Mouse (Mus musculus): ENCODE results near the gene Trim80. TPM values are rescaled to one million over a fixed set of nuclear protein-coding genes. Genes with fewer than 3 reads are reported as not detected.
"Not testable (repeated sequence)": the region's sequence is repeated elsewhere in the genome, so short reads cannot be mapped to it uniquely, and the experiment has no call there.

Gene Trim80
- polyA plus RNA-seq, 1 experiment from 2014 or later = not detected

GRCm38 (mm10) chr11:115460976-115461375 lies 20.6 kb downstream of the Trim80 start:
- DNase-seq (ENCODE audit: low read depth, low spot score) (no peak), ATAC-seq (no peak)
- CTCF ChIA-PET = interaction anchor here (1.0 kb wide), 1 partner anchor 35 kb away, joined by 3 read pairs; no protein-coding TSS in a partner anchor
- in situ Hi-C loops (cut with MboI; ENCODE audit: low pct_unique_long_range_greater_than_20kb) = no loop called here
- no peaks in the 10 kb centered on the region for H3K27me3 ChIP-seq
- TF ChIP-seq CTCF (IDR thresholded peaks at IDR 0.05) = no peak
- POLR2A ChIA-PET = interaction anchor here (0.8 kb wide), 1 partner anchor 53 kb away, joined by 3 read pairs; the partner anchor contains the start of gene Jpt1

DNA sequence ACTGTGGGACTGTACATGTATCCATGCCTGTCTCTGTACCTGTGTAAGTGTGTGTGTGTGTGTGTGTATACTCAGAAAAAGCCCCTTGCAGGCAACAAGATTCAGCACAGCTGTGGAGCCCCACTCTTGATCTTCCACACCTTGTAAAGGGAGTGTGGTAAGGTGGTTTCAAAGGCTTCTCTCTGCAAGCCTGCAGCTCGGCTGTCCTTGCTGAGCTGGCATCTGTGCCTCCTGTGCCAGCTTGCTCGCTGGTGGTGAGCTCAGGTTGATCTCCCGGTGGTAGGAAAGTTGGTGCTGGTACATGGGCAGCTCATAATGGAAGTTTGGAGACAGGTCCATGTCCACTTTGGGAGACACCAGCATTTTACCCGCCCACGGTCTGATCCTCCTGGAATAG lies 21.5 kb downstream of the Trim80 start:
- CTCF ChIA-PET = interaction anchor here (1.5 kb wide), 1 partner anchor 35 kb away, joined by 3 read pairs; no protein-coding TSS in a partner anchor
- TF ChIP-seq CTCF (IDR thresholded peaks at IDR 0.05) = no peak
- POLR2A ChIA-PET = no interaction called here
- in situ Hi-C loops (cut with MboI; ENCODE audit: low pct_unique_long_range_greater_than_20kb) = no loop called here
- no peaks in the 10 kb centered on the region for H3K27me3 ChIP-seq
- DNase-seq (ENCODE audit: low read depth, low spot score) (no peak), ATAC-seq (no peak)

DNA sequence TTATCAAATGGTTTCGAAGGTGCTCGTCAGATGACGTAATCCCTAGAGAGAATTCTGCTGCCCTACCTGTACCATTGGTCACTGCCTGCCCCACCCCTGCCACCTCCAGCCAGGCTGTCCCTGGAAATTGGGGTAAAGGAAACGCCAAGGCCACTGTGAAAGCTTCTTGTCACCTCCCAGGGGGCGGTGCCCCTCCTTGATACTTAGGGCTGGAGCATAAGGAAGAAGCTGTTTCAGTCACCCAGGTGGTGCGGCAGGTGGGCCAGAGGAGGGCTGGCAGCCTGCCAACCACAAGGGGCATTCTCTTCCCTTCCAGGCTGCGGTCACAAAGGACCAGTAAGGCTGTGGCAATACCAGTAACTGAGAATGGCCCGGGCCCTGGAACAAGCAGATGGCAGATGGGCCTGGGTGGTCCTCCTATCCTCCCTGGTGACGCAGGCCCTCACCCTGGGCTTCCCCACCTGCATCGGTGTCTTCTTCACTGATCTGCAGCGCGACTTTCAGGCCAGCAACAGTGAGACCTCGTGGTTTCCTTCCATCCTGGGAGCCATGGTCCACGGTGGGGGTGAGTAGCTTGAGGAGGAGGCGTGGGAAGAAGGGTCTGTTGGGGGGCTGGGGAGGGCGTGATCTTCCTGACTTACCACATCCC lies 22.0 kb downstream of the Trim80 start, which contains the start of gene Slc16a5:
Gene Slc16a5 (plus strand): TSS at position 232 of the 649 bp plus-strand sequence.
- no peak for DNase-seq (ENCODE audit: low read depth, low spot score)
- ATAC-seq = no peak
- in situ Hi-C loops (cut with MboI; ENCODE audit: low pct_unique_long_range_greater_than_20kb) = no loop called here
- CTCF ChIA-PET = interaction anchor here (1.1 to 1.5 kb wide), 2 partner anchors 36 to 104 kb away, joined by 3 read pairs; no protein-coding TSS in a partner anchor
- POLR2A ChIA-PET = no interaction called here
- no peaks in the 10 kb centered on the region for H3K27me3 ChIP-seq
- TF ChIP-seq CTCF (IDR thresholded peaks at IDR 0.05) = no peak

GRCm38 (mm10) chr11:115463397-115463796 lies 23.1 kb downstream of the Trim80 start:
- in situ Hi-C loops (cut with MboI; ENCODE audit: low pct_unique_long_range_greater_than_20kb) = no loop called here
- no peaks in the 10 kb centered on the region for H3K27me3 ChIP-seq
- CTCF ChIA-PET = interaction anchor here (1.1 kb wide), 1 partner anchor 105 kb away, joined by 3 read pairs; no protein-coding TSS in a partner anchor
- TF ChIP-seq CTCF (IDR thresholded peaks at IDR 0.05) = no peak
- ATAC-seq = no peak
- no peak for DNase-seq (ENCODE audit: low read depth, low spot score)
- POLR2A ChIA-PET = no interaction called here

- ChIA-PET CTCF (no interaction called here), POLR2A (no interaction called here)
- no peak for ATAC-seq
- no peak for TF ChIP-seq CTCF (IDR thresholded peaks at IDR 0.05)
- H3K27me3 ChIP-seq = no peaks in the 10 kb centered on the region
- no peak for DNase-seq (ENCODE audit: low read depth, low spot score)
- in situ Hi-C loops (cut with MboI; ENCODE audit: low pct_unique_long_range_greater_than_20kb) = no loop called here
These were observed 24.5 kb downstream of the Trim80 start for GRCm38 (mm10) chr11:115464851-115465250.

- ATAC-seq = no peak
- no peak for TF ChIP-seq CTCF (IDR thresholded peaks at IDR 0.05)
- CTCF ChIA-PET = no interaction called here
- DNase-seq (ENCODE audit: low read depth, low spot score) = no peak
- no peaks in the 10 kb centered on the region for H3K27me3 ChIP-seq
- POLR2A ChIA-PET = no interaction called here
- in situ Hi-C loops (cut with MboI; ENCODE audit: low pct_unique_long_range_greater_than_20kb) = no loop called here
These were observed 26.9 kb downstream of the Trim80 start for GRCm38 (mm10) chr11:115467217-115467618.

- DNase-seq (ENCODE audit: low read depth, low spot score) = no peak
- CTCF ChIA-PET = interaction anchor here (1.0 to 1.6 kb wide), 3 partner anchors 44 to 45 kb away, joined by 4 to 5 read pairs (median 5); no protein-coding TSS in a partner anchor
- in situ Hi-C loops (cut with MboI; ENCODE audit: low pct_unique_long_range_greater_than_20kb) = loop anchor here (5.0 kb wide), 2 partner anchors 40 to 110 kb away; no protein-coding TSS in a partner anchor
- no peaks in the 10 kb centered on the region for H3K27me3 ChIP-seq
- ATAC-seq = no peak
- no peak for TF ChIP-seq CTCF (IDR thresholded peaks at IDR 0.05)
- POLR2A ChIA-PET = no interaction called here
These were observed 31.8 kb downstream of the Trim80 start for GRCm38 (mm10) chr11:115472183-115472582.

GRCm38 (mm10) chr11:115473626-115474275 lies 33.4 kb downstream of the Trim80 start:
- ChIA-PET POLR2A (no interaction called here), CTCF (interaction anchor here (1.1 to 2.3 kb wide), 5 partner anchors 46 to 115 kb away, joined by 3 to 6 read pairs (median 4); no protein-coding TSS in a partner anchor)
- ATAC-seq = no peak
- peak; percentile 63 for DNase-seq (ENCODE audit: low read depth, low spot score)
- peak; percentile 96 for TF ChIP-seq CTCF (IDR thresholded peaks at IDR 0.05)
- H3K27me3 ChIP-seq = no peaks in the 10 kb centered on the region
- in situ Hi-C loops (cut with MboI; ENCODE audit: low pct_unique_long_range_greater_than_20kb) = loop anchor here (5.0 kb wide), 2 partner anchors 41 to 111 kb away; no protein-coding TSS in a partner anchor

GRCm38 (mm10) chr11:115475025-115475757 lies 34.8 kb downstream of the Trim80 start, which contains the start of gene Armc7:
Armc7 (plus strand) TSS chr11:115475667.
- no peaks in the 10 kb centered on the region for H3K27me3 ChIP-seq
- ChIA-PET POLR2A (interaction anchor here (1.3 kb wide), 1 partner anchor 62 kb away, joined by 4 read pairs; no protein-coding TSS in a partner anchor), CTCF (interaction anchor here (0.8 to 2.3 kb wide), 4 partner anchors 17 to 63 kb away, joined by 5 to 14 read pairs (median 6); partner anchors contain the start of gene Nt5c)
- no peak for TF ChIP-seq CTCF (IDR thresholded peaks at IDR 0.05)
- in situ Hi-C loops (cut with MboI; ENCODE audit: low pct_unique_long_range_greater_than_20kb) = no loop called here
- DNase-seq (ENCODE audit: low read depth, low spot score) (peak; percentile 65), ATAC-seq (peak; percentile 88)

- ATAC-seq (peak; percentile 29), DNase-seq (ENCODE audit: low read depth, low spot score) (no peak)
- no peaks in the 10 kb centered on the region for H3K27me3 ChIP-seq
- in situ Hi-C loops (cut with MboI; ENCODE audit: low pct_unique_long_range_greater_than_20kb) = no loop called here
- CTCF ChIA-PET = interaction anchor here (1.7 to 2.3 kb wide), 2 partner anchors 49 to 63 kb away, joined by 6 to 14 read pairs; no protein-coding TSS in a partner anchor
- POLR2A ChIA-PET = interaction anchor here (1.3 kb wide), 1 partner anchor 62 kb away, joined by 4 read pairs; no protein-coding TSS in a partner anchor
- no peak for TF ChIP-seq CTCF (IDR thresholded peaks at IDR 0.05)
These were observed 35.5 kb downstream of the Trim80 start for GRCm38 (mm10) chr11:115475758-115476237.

DNA sequence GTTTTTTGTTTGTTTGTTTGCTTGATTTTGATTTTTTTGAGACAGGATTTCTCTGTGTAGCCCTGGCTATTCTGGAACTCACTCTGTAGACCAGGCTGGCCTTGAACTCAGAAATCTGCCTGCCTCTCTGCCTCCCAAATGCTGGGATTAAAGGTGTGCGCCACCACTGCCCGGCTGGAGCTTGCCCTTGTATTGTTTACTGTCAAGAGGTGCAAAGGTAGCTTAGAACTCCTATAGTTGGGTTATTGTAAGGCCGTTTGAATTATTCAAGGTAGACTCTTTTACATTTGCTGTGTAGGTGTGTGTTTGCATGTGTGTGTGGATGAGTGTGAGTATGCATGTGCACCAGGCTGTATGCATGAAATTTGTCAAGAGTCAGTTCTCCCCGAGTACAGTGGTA lies 36.3 kb downstream of the Trim80 start:
- DNase-seq (ENCODE audit: low read depth, low spot score); CTCF ChIA-PET; in situ Hi-C loops (cut with MboI; ENCODE audit: low pct_unique_long_range_greater_than_20kb); ATAC-seq; H3K27me3 ChIP-seq: not testable (repeated sequence)
- POLR2A ChIA-PET = interaction anchor here (0.5 to 1.1 kb wide), 3 partner anchors 33 to 134 kb away, joined by 3 to 5 read pairs (median 3); no protein-coding TSS in a partner anchor

DNA sequence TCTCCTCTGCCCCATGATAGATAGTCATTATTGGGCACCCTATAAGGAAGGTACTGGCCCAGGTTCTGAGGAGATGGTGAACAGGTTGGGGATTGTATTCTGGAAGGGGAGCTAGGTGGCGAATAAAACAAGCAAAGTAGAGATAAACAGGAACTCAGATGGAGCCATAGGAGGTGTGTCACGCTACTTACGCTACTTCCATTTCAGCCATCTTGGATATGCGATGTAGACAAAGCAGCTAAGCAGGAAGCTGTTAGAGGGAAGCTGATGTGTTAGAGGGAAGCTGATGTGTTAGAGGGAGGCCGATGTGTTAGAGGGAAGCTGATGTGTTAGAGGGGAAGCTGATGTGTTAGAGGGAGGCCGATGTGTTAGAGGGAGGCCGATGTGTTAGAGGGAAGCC lies 37.0 kb downstream of the Trim80 start:
- DNase-seq (ENCODE audit: low read depth, low spot score); ATAC-seq; H3K27me3 ChIP-seq; in situ Hi-C loops (cut with MboI; ENCODE audit: low pct_unique_long_range_greater_than_20kb); CTCF ChIA-PET: not testable (repeated sequence)
- POLR2A ChIA-PET = interaction anchor here (1.1 kb wide), 1 partner anchor 120 kb away, joined by 3 read pairs; no protein-coding TSS in a partner anchor

All from Patski (cell line).